Mouse (Mus musculus): ENCODE results near the gene March1.

The March1 gene

DNA sequence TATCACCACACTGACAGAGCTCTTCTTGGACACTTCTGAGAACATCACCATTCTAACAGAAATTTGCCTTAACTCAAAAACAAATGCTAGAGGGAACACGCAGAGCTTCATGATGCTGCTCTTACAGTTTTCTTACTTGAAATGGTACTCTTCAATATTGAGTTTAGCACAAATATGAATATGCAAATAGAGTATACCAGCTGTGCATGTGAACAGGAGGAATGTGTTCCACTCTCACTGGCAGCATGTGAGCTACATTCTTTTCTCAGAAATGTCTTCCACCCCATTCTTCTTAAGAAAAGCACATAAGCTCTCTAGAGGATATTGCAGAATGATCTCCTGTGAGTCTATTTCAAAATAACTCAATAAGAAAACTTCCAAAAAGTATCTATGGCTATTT is 370.0 kb downstream of the March1 start:
- no peak for DNase-seq (ENCODE audit: low read depth, low spot score)

DNA sequence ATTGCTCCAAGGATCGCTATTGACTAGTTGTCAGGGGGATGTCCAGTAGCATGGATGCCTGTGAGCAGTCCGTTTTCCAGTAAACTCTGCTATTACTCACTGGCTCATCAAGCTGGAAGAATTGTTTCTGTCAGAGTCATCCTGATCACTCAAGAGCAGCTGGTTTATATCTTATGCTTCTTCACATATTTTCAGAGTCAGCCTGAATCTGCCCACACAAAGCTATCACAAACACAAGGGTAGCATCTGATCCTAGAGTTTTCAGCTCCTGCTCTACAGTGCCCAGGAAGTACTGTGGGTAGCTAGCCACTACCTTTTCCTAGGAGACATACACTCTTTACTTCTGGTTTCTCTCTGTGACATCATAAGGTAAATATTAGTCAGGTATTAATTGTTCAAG is 405.1 kb downstream of the March1 start:
- no peak for DNase-seq (ENCODE audit: low read depth, low spot score)

DNA sequence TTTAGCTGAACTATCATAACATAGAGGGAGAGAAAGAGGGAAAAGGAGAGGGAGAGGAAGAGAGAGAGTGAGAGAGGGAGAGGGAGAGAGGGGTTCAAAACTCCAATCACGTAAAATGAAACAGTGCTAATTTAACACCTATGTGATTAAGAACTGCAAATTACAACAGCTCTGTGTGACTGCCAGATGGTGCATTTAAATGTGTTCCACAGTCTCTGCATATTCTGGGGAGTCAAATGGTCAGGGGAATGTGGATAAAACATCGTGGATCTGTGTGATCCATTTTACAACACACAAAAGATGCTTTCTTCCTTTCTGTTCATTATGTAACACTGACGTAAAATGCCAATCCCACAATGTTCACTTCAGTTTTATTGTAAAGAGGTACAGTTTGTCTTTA is 416.0 kb downstream of the March1 start:
- no peak for DNase-seq (ENCODE audit: low read depth, low spot score)

DNA sequence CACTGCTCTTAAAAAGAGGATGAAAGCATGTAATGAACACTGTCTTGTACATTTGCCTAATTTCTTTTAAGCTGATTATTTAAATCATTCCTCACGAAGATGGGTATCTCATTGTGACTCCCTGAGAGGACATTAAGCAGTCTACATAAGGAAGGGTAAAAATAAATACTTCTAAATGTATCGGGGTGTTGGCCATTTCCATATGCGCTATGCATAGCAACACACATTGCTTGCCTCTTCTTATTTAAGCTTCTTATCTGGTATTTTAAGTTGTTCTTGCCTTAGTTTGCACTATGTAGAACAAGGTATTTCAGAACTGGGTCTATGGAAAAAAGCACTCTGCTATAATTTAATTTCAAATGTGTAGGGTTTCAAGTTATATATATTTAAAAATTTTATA is 416.7 kb downstream of the March1 start:
- no peak for DNase-seq (ENCODE audit: low read depth, low spot score)

DNA sequence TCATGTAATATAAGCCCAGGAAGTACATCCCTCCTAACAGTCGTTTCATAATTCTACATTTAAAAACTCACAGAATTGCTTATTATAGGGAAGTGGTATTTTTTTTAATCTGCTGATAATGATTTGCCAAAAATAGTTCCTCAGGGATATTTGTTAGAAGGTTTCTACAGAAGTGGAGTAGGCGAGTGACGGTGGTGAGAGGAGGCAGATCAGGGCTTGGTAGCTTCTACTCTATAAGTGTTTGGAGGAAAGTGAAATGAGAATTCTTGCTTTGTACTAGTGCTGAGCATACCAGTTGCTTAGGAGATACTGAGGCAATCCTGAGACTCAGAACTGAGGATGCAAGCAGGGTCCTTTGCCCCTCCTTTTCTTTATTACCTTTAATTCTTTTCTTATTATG is 476.5 kb downstream of the March1 start:
- no peak for DNase-seq (ENCODE audit: low read depth, low spot score)

DNA sequence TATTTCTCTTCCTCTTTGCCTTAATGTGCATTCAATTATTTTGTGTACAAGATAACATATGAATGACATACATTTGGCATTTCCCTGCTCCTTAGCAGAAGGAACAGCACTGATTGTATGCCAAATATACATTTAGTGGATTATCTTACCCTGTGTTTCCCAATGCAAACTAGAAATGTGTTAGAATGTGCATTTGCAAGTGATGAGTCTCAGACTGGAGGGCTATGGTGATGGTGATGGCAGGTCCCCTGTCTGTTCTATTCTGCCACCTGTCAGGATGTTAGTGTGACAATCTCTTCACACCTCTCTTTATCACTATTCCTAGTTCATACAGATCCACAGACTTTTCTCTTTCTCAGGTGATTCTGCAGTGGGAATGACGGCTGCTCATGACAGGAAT is 480.4 kb downstream of the March1 start:
- DNase-seq (ENCODE audit: low read depth, low spot score), result no peak

GRCm38 (mm10) chr8:66119294-66119693 is 501.6 kb downstream of the March1 start:
- DNase-seq (ENCODE audit: low read depth, low spot score), result no peak

- DNase-seq (ENCODE audit: low read depth, low spot score), result no peak
These were observed 541.9 kb downstream of the March1 start for GRCm38 (mm10) chr8:66159648-66160047.

- no peak for DNase-seq (ENCODE audit: low read depth, low spot score)
These were observed 549.1 kb downstream of the March1 start for GRCm38 (mm10) chr8:66166835-66167234.

- no peak for DNase-seq (ENCODE audit: low read depth, low spot score)
These were observed 549.9 kb downstream of the March1 start for GRCm38 (mm10) chr8:66167405-66168173.

GRCm38 (mm10) chr8:66179336-66179735 is 561.6 kb downstream of the March1 start:
- no peak for DNase-seq (ENCODE audit: low read depth, low spot score)

DNA sequence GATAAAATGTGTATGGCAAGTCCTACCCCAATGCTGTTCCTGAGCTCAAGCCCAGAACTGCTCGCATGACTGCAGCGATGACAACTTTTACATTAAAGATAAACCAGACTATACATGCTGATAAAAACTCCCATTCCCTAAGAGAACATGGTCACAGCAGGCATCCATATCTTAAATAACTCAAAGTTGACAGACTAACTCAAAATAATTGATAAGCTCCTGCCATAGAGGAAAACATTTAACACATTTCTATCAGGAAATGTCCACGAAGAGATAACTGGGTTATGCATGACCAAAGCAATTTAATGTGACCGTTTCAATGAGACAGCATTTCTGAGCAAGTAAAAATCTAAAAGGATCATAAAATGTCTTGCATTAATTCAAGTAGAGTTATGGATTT is 563.6 kb downstream of the March1 start:
- DNase-seq (ENCODE audit: low read depth, low spot score), result no peak

GRCm38 (mm10) chr8:66182257-66182656 is 564.6 kb downstream of the March1 start:
- no peak for DNase-seq (ENCODE audit: low read depth, low spot score)

GRCm38 (mm10) chr8:66183454-66183853 is 565.8 kb downstream of the March1 start:
- no peak for DNase-seq (ENCODE audit: low read depth, low spot score)

DNA sequence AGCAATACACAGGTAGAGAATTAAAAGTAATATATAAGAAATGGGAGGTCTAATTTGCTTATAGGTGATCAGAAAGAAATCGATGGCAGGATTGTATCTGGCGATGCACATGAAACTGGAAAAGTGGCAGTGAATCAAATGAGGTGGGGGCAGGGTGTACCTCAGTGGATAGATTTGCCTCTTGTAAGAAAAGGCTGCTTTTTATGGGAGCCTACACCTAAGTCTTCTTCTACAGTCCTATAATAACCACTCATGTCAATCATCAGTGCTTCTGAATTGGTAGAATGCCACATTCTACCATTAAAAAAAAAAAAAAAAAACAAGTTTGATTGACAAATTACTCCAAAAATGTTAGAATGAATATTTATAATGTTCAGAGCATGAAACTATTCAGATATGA is 567.5 kb downstream of the March1 start:
- DNase-seq (ENCODE audit: low read depth, low spot score), result no peak

GRCm38 (mm10) chr8:66194416-66194815 is 576.7 kb downstream of the March1 start:
- no peak for DNase-seq (ENCODE audit: low read depth, low spot score)

GRCm38 (mm10) chr8:66200169-66200568 is 582.5 kb downstream of the March1 start:
- DNase-seq (ENCODE audit: low read depth, low spot score), result no peak

DNA sequence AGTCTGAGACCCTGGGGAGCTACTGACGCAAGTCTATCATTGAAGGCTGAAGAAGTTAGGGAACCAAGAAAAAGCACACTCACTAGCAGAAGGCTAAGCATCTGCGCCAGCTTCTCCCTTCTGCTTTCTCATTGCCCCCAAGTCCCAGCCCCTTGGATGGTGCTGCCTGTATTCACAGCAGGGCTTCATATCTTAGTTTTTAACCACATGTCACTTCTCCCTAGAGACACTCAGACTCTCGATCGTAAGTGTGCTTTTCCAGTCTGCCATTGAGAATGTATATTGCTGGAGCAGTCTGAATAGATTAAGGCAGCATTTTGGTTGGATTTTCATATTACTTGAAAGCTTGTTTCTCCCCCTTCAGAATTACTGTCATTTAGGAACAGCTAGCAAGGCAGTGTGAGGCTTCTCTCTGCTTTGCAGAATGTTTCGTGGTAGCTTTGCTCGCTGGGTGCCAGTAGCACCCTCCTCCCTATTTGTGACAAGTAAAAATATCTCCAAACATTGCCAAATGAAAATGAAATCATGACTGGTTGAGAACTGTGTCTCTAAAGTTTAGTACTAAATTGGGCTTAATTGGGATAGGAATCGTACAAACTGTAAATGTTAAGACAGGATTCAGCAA is 586.2 kb downstream of the March1 start:
- no peak for DNase-seq (ENCODE audit: low read depth, low spot score)

GRCm38 (mm10) chr8:66209553-66209952 is 591.9 kb downstream of the March1 start:
- DNase-seq (ENCODE audit: low read depth, low spot score), result no peak

GRCm38 (mm10) chr8:66210294-66210693 is 592.6 kb downstream of the March1 start:
- DNase-seq (ENCODE audit: low read depth, low spot score), result no peak

GRCm38 (mm10) chr8:66219974-66220373 is 602.3 kb downstream of the March1 start:
- no peak for DNase-seq (ENCODE audit: low read depth, low spot score)

- DNase-seq (ENCODE audit: low read depth, low spot score), result no peak
These were observed 612.2 kb downstream of the March1 start for GRCm38 (mm10) chr8:66229931-66230330.

DNA sequence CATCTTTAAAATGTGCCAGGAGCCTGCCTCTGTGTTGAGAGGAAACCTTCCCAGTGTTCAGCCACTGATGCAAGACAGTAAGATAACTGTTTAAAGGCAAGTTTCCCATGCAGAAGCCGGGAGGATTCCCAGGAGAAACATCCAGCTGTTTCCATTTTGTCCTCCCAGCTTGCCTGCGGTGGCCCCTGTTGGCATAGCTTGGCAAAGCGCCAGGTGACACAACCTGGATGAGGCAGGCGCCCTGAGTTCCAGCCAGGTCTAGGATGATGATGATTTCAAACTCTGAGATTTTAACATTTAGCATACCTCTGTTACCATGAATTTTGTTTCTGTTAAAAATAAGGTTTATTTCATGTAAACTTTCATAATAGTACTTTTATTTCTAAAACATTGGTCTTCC is 651.8 kb downstream of the March1 start:
- DNase-seq (ENCODE audit: low read depth, low spot score), result no peak

All from CD4-positive, CD25-positive, alpha-beta regulatory T cell, adult 2 months (primary cell).